Mouse (Mus musculus): ENCODE data around the gene Fry.

DNA sequence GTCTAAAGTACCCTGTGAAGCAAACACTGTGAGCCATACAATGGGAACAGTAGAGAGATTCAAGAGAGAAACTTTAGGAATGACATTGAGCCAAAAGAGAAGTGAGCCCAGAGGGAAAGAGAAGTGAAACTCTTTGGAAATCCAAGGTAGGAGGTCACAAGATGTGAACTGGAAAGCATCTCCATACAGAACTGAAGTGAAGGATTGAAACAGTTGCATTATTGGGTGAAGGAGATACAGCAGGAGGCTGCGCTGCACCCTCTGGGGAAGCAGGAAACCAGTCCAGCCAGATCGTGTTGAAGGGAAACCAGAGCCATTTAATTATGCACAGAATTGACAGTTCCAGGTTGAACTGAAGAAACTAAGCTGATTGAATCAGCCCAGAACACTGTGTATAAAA, 22.1 kb downstream of the Fry start:
- no peak for TF ChIP-seq CTCF (IDR thresholded peaks at IDR 0.05; ENCODE audit: borderline replicate concordance, insufficient read depth, low read length)
- TF ChIP-seq POLR2A (IDR thresholded peaks at IDR 0.05; ENCODE audit: low read depth, low read length), result no peak

All from embryonic fibroblast, embryonic 13.5 days (primary cell).